24 mouse cellular contexts compared by ENCODE assay signal in the genomic region with DNA sequence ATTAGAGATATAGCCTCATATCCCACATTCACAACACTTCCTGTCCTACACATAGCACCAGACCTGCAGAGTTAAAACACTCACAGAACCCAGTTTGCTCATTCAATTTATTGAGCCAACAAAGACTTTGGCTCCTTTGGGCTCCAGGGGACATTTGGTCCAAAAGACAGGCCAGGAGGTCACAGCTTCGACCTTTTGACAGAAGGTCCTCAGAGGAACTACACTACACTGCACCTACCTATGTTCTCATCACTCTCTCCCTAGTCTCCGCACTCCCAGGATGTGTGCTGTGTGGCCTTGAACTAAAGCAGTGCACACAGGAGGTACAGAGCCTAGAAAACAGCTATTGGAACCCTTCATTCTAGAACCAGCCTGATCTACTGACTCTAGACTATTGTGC. TPM values are rescaled to one million over a fixed set of nuclear protein-coding genes. Genes with fewer than 3 reads are reported as not detected.
A peak's percentile ranks its signal among the peaks of the same experiment; 100 is the strongest.
DNase-seq lines count a peak whose midpoint lies in the region; ATAC-seq and TF ChIP-seq lines count a peak whose summit lies in the region.
"Had no signal": no experiment of that assay in that cellular context is flagged by ENCODE, and none has a peak within 500 bp of the region (broad histone marks: within the 10 kb centered on the region; RNA-seq: fewer than 3 reads in every experiment).

No protein-coding gene starts in this region.

- DNase-seq in liver, adult 2 months (ENCODE audit: extremely low read depth, low read depth, low spot score): peak; percentile 85
- DNase-seq in natural killer cell, adult 2 months (ENCODE audit: low spot score in 2 of 2): no peak
- DNase-seq: adrenal gland, adult 8-10 months; adrenal gland, postnatal 25 days; cerebellum, adult 11-12 months; cerebellum, adult 8-10 months; cerebellum, postnatal 10 days; cerebellum, postnatal 36 days; embryo, embryonic 11 days; gastrocnemius, postnatal 36 days had no signal

- peaks cover 82% of the 10 kb centered on the region for H3K36me3 ChIP-seq in intestine, postnatal 0 days (ENCODE audit: control insufficient read depth, insufficient read depth)
- H3K36me3 ChIP-seq in intestine, embryonic 16.5 days (ENCODE audit: control insufficient read depth, insufficient read depth, low read length): peaks cover 37% of the 10 kb centered on the region
- peaks cover 41% of the 10 kb centered on the region for H3K36me3 ChIP-seq in liver, adult 2 months (ENCODE audit: control insufficient read depth, insufficient read depth, low read length)
- peaks cover 99% of the 10 kb centered on the region for H3K36me3 ChIP-seq in liver, embryonic 12.5 days
- H3K36me3 ChIP-seq in liver, embryonic 15.5 days (replicated peaks): peaks cover 98% of the 10 kb centered on the region

- H3K9ac ChIP-seq in intestine, postnatal 0 days (ENCODE audit: low read depth, low read length): no peak overlapping the region
- H3K9ac ChIP-seq in intestine, embryonic 16.5 days (ENCODE audit: low read depth, low read length): no peak overlapping the region
- no peak overlapping the region for H3K9ac ChIP-seq in liver, adult 2 months (ENCODE audit: low read depth, low read length)
- no peak overlapping the region for H3K9ac ChIP-seq in liver, embryonic 12.5 days
- no peak overlapping the region for H3K9ac ChIP-seq in liver, embryonic 15.5 days
- H3K9ac ChIP-seq: embryonic facial prominence, embryonic 13.5 days; forebrain, embryonic 12.5 days; forebrain, embryonic 15.5 days; hindbrain, embryonic 12.5 days; hindbrain, embryonic 15.5 days had no signal

- H3K4me3 ChIP-seq in intestine, postnatal 0 days (ENCODE audit: low read depth, low read length): no peak overlapping the region
- no peak overlapping the region for H3K4me3 ChIP-seq in intestine, embryonic 16.5 days (ENCODE audit: low read length)
- H3K4me3 ChIP-seq in liver, adult 2 months (ENCODE audit: insufficient read depth, low read depth, low read length): no peak overlapping the region
- H3K4me3 ChIP-seq in liver, embryonic 12.5 days: no peak overlapping the region
- no peak overlapping the region for H3K4me3 ChIP-seq in liver, embryonic 15.5 days (replicated peaks)
- H3K4me3 ChIP-seq: embryonic facial prominence, embryonic 10.5 days; embryonic facial prominence, embryonic 13.5 days; erythroblast, embryonic 14.5 days; forebrain, embryonic 12.5 days; forebrain, embryonic 15.5 days; hindbrain, embryonic 12.5 days; hindbrain, embryonic 15.5 days had no signal

- H3K4me2 ChIP-seq in intestine, postnatal 0 days (replicated peaks; ENCODE audit: low read depth): no peak overlapping the region
- H3K4me2 ChIP-seq in intestine, embryonic 16.5 days (ENCODE audit: low read depth, low read length): no peak overlapping the region
- no peak overlapping the region for H3K4me2 ChIP-seq in liver, embryonic 12.5 days
- no peak overlapping the region for H3K4me2 ChIP-seq in liver, embryonic 15.5 days
- H3K4me2 ChIP-seq: embryonic facial prominence, embryonic 13.5 days; forebrain, embryonic 12.5 days; forebrain, embryonic 15.5 days; heart, embryonic 11.5 days; hindbrain, embryonic 12.5 days; hindbrain, embryonic 15.5 days had no signal

- H3K27ac ChIP-seq in intestine, postnatal 0 days (ENCODE audit: low read depth, low read length): 0 out of 2 replicates have a peak overlapping the region, but pooled peaks have one; percentile 21
- H3K27ac ChIP-seq in intestine, embryonic 16.5 days (ENCODE audit: low read length): no peak overlapping the region
- no peak overlapping the region for H3K27ac ChIP-seq in liver, adult 2 months (replicated peaks; ENCODE audit: insufficient read depth, low read depth, low read length)
- no peak overlapping the region for H3K27ac ChIP-seq in liver, embryonic 12.5 days
- H3K27ac ChIP-seq in liver, embryonic 15.5 days (replicated peaks): peak overlapping the region; percentile 8; the same call in 1 of the 2 replicates
- H3K27ac ChIP-seq: embryonic facial prominence, embryonic 10.5 days; embryonic facial prominence, embryonic 13.5 days; forebrain, embryonic 12.5 days; forebrain, embryonic 15.5 days; hindbrain, embryonic 12.5 days; hindbrain, embryonic 15.5 days had no signal

- no peaks in the 10 kb centered on the region for H3K27me3 ChIP-seq in intestine, postnatal 0 days (replicated peaks; ENCODE audit: control insufficient read depth, insufficient read depth, low read length)
- H3K27me3 ChIP-seq in intestine, embryonic 16.5 days (replicated peaks; ENCODE audit: control insufficient read depth, insufficient read depth, low read length): no peaks in the 10 kb centered on the region
- H3K27me3 ChIP-seq in liver, adult 2 months (ENCODE audit: control insufficient read depth, insufficient read depth, low read length): no peaks in the 10 kb centered on the region
- no peaks in the 10 kb centered on the region for H3K27me3 ChIP-seq in liver, embryonic 12.5 days (replicated peaks)
- H3K27me3 ChIP-seq in liver, embryonic 15.5 days: no peaks in the 10 kb centered on the region
- H3K27me3 ChIP-seq: embryonic facial prominence, embryonic 13.5 days; forebrain, embryonic 12.5 days; forebrain, embryonic 15.5 days; hindbrain, embryonic 12.5 days; hindbrain, embryonic 15.5 days had no signal

- no peak for TF ChIP-seq CTCF in intestine, postnatal 0 days (IDR thresholded peaks at IDR 0.05; ENCODE audit: low read depth)
- no peak for TF ChIP-seq CTCF in liver, adult 2 months (IDR thresholded peaks at IDR 0.05; ENCODE audit: low read depth, low read length)

- H3K9me3 ChIP-seq in intestine, postnatal 0 days (ENCODE audit: control insufficient read depth): no peaks in the 10 kb centered on the region
- H3K9me3 ChIP-seq in intestine, embryonic 16.5 days (ENCODE audit: control insufficient read depth, low read length): no peaks in the 10 kb centered on the region
- H3K9me3 ChIP-seq in liver, embryonic 12.5 days (replicated peaks): no peaks in the 10 kb centered on the region
- H3K9me3 ChIP-seq in liver, embryonic 15.5 days (replicated peaks): no peaks in the 10 kb centered on the region
- H3K9me3 ChIP-seq: embryonic facial prominence, embryonic 10.5 days; embryonic facial prominence, embryonic 13.5 days; forebrain, embryonic 12.5 days; forebrain, embryonic 15.5 days; hindbrain, embryonic 12.5 days; hindbrain, embryonic 15.5 days had no signal

- H3K4me1 ChIP-seq in intestine, postnatal 0 days (replicated peaks; ENCODE audit: control insufficient read depth, insufficient read depth, low read length): no peaks in the 10 kb centered on the region
- peaks cover 5% of the 10 kb centered on the region; the same call in 1 of the 2 replicates for H3K4me1 ChIP-seq in intestine, embryonic 16.5 days (ENCODE audit: control insufficient read depth, insufficient read depth, low read length)
- peaks cover 11% of the 10 kb centered on the region for H3K4me1 ChIP-seq in liver, adult 2 months (ENCODE audit: control insufficient read depth, insufficient read depth, low read length)
- peaks cover 5% of the 10 kb centered on the region; the same call in 1 of the 2 replicates for H3K4me1 ChIP-seq in liver, embryonic 12.5 days
- H3K4me1 ChIP-seq in liver, embryonic 15.5 days (replicated peaks): peaks cover 5% of the 10 kb centered on the region; the same call in 1 of the 2 replicates
- H3K4me1 ChIP-seq: embryonic facial prominence, embryonic 10.5 days; forebrain, embryonic 12.5 days; forebrain, embryonic 15.5 days; hindbrain, embryonic 12.5 days; hindbrain, embryonic 15.5 days had no signal

- TF ChIP-seq POLR2A in liver, adult 2 months (IDR thresholded peaks at IDR 0.05; ENCODE audit: extremely low read depth, insufficient read depth, low read length): no peak

- H3K79me2 ChIP-seq in liver, adult 2 months (ENCODE audit: control insufficient read depth, insufficient read depth, low read length): peaks cover 4% of the 10 kb centered on the region; the same call in 1 of the 2 replicates

- no peak for ATAC-seq in intestine, postnatal 0 days
- ATAC-seq in intestine, embryonic 16.5 days: no peak
- ATAC-seq in liver, embryonic 12.5 days: no peak
- peak; percentile 40; the same call in 1 of the 2 replicates for ATAC-seq in liver, embryonic 15.5 days (ENCODE audit: insufficient read depth)
- ATAC-seq: activated CD4-positive, CD25-positive, alpha-beta regulatory T cell, adult 4 months; forebrain, embryonic 15.5 days had no signal

- WGBS in intestine, postnatal 0 days: 85% methylated on average over 2 of the region's 2 CpGs
- 94% methylated on average over 2 of the region's 2 CpGs for WGBS in intestine, embryonic 16.5 days
- 29% methylated on average over 2 of the region's 2 CpGs for WGBS in liver, adult 2 months
- WGBS in liver, embryonic 12.5 days (ENCODE audit: insufficient replicate concordance): 81% methylated on average over 2 of the region's 2 CpGs
- 86% methylated on average over 2 of the region's 2 CpGs for WGBS in liver, embryonic 15.5 days (ENCODE audit: insufficient replicate concordance)

RNA-seq across cellular contexts. Expression of gene Pex10, which starts 9.0 kb away (rescaled TPM):
- 11.7 and 12.9 TPM in 2 replicates for polyA plus RNA-seq in intestine, postnatal 0 days (2015; fragmentation: Nextera tagmentation; extraction: Ambion mirVana)
- 28.9 and 30.5 TPM in 2 replicates for polyA plus RNA-seq in intestine, embryonic 16.5 days (2015; fragmentation: Nextera tagmentation; extraction: Ambion mirVana)
- total RNA-seq in liver, adult 2 months (2014; rRNA removed): 3.7 and 4.5 TPM in 2 replicates
- polyA plus RNA-seq in liver, adult 2 months (2012; rRNA removed): 11.2 and 13.0 TPM in 2 replicates
- polyA plus RNA-seq in liver, embryonic 12.5 days (2016; fragmentation: Nextera tagmentation; extraction: Ambion mirVana): 10.3 TPM in 2 replicates
- polyA plus RNA-seq in liver, embryonic 15.5 days (2015; fragmentation: Nextera tagmentation; extraction: Ambion mirVana): 7.5 and 8.3 TPM in 2 replicates

RNA-seq across cellular contexts. Expression of gene Rer1, which starts 10.4 kb away (rescaled TPM):
- polyA plus RNA-seq in intestine, postnatal 0 days (2015; fragmentation: Nextera tagmentation; extraction: Ambion mirVana): 277 and 297 TPM in 2 replicates
- polyA plus RNA-seq in intestine, embryonic 16.5 days (2015; fragmentation: Nextera tagmentation; extraction: Ambion mirVana): 211 and 216 TPM in 2 replicates
- total RNA-seq in liver, adult 2 months (2014; rRNA removed): 128 and 135 TPM in 2 replicates
- polyA plus RNA-seq in liver, adult 2 months (2012; rRNA removed): 84.3 and 92.1 TPM in 2 replicates
- 107 and 109 TPM in 2 replicates for polyA plus RNA-seq in liver, embryonic 12.5 days (2016; fragmentation: Nextera tagmentation; extraction: Ambion mirVana)
- 78.0 and 81.0 TPM in 2 replicates for polyA plus RNA-seq in liver, embryonic 15.5 days (2015; fragmentation: Nextera tagmentation; extraction: Ambion mirVana)

RNA-seq across cellular contexts. Expression of gene Morn1, which starts 10.6 kb away (rescaled TPM):
- polyA plus RNA-seq in intestine, postnatal 0 days (2015; fragmentation: Nextera tagmentation; extraction: Ambion mirVana): 1.8 and 2.2 TPM in 2 replicates
- 3.6 and 4.3 TPM in 2 replicates for polyA plus RNA-seq in intestine, embryonic 16.5 days (2015; fragmentation: Nextera tagmentation; extraction: Ambion mirVana)
- 2.5 and 4.2 TPM in 2 replicates for total RNA-seq in liver, adult 2 months (2014; rRNA removed)
- polyA plus RNA-seq in liver, adult 2 months (2012; rRNA removed): 3.0 and 3.6 TPM in 2 replicates
- polyA plus RNA-seq in liver, embryonic 12.5 days (2016; fragmentation: Nextera tagmentation; extraction: Ambion mirVana): 2.0 and 2.1 TPM in 2 replicates
- 0.88 and 1.1 TPM in 2 replicates for polyA plus RNA-seq in liver, embryonic 15.5 days (2015; fragmentation: Nextera tagmentation; extraction: Ambion mirVana)

RNA-seq across cellular contexts. Expression of gene Plch2, which starts 19.2 kb away (rescaled TPM):
- 5.3 and 5.7 TPM in 2 replicates for polyA plus RNA-seq in intestine, postnatal 0 days (2015; fragmentation: Nextera tagmentation; extraction: Ambion mirVana)
- 19.8 and 22.9 TPM in 2 replicates for polyA plus RNA-seq in intestine, embryonic 16.5 days (2015; fragmentation: Nextera tagmentation; extraction: Ambion mirVana)
- total RNA-seq in liver, adult 2 months (2014; rRNA removed): 0.07 TPM in 1 of 2 replicates, not detected in the other
- 0.01 and 0.04 TPM in 2 replicates for polyA plus RNA-seq in liver, adult 2 months (2012; rRNA removed)
- 0.24 TPM in 1 of 2 replicates, not detected in the other for polyA plus RNA-seq in liver, embryonic 12.5 days (2016; fragmentation: Nextera tagmentation; extraction: Ambion mirVana)
- polyA plus RNA-seq in liver, embryonic 15.5 days (2015; fragmentation: Nextera tagmentation; extraction: Ambion mirVana): 0.14 TPM in 1 of 2 replicates, not detected in the other
- total RNA-seq: hematopoietic stem cell, adult 5-6 weeks had no signal
- polyA plus RNA-seq: activated CD4-positive, CD25-positive, alpha-beta regulatory T cell, adult 4 months; erythroblast, embryonic 14.5 days had no signal

Comparison
In these comparisons a context has a peak if more than half of its experiments do, and no peak if none do; other contexts are left out.
1. H3K27ac ChIP-seq: peak in intestine, postnatal 0 days (single experiment) and liver, embryonic 15.5 days (single experiment); none in intestine, embryonic 16.5 days (single experiment), liver, adult 2 months (single experiment) and liver, embryonic 12.5 days (single experiment).